Mouse (Mus musculus) bone marrow, adult 2 months (tissue): ENCODE data around the gene Fau.

Experiments
- CTCF ChIP-seq: fragments of 200-500 bp; IDR thresholded peaks from 2 replicates; pipeline ENCODE4 v1.5.1; 2011; ENCODE audit warnings: low read length, control low read depth; ENCODE audit not compliant: control insufficient read depth, insufficient read depth
- POLR2A ChIP-seq: fragments of 200-500 bp; IDR thresholded peaks from 2 replicates; pipeline ENCODE4 v1.6.1; 2011; ENCODE audit warnings: low read depth, mild to moderate bottlenecking, control low read depth, low read length, borderline replicate concordance; ENCODE audit not compliant: control insufficient read depth

DNA sequence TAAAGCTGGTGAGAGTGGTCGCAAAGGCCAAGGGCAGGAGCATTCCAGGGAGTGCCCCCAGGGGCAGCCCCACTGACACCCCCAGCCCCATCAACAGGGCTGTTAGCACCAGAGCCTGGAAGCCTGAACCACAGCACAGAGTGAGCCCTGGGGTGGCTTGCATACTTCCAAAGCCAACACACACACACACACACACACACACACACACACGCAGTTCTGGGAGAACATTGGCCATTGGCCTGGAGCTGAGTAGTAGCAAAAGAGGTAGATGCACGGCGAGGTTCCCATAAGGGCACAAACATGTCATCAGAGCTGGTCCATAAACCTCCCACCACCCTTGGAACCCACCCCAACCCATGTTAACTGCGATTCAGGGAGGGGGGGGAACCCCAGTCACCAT lies 8.9 kb downstream of the Fau start:
- TF ChIP-seq POLR2A, result no peak
- TF ChIP-seq CTCF, result no peak
